22 mouse cellular contexts compared by ENCODE assay signal in genomic region chr3:55105372-55106023, GRCm38 (mm10). TPM values are rescaled to one million over a fixed set of nuclear protein-coding genes. Genes with fewer than 3 reads are reported as not detected.
DNase-seq lines count a peak whose midpoint lies in the region; ATAC-seq lines count a peak whose summit lies in the region.
"Had no signal": no experiment of that assay in that cellular context is flagged by ENCODE, and none has a peak within 500 bp of the region (broad histone marks: within the 10 kb centered on the region; RNA-seq: fewer than 3 reads in every experiment).

No protein-coding gene starts in this region.

- H3K36me3 ChIP-seq in heart, embryonic 12.5 days: no peaks in the 10 kb centered on the region
- no peaks in the 10 kb centered on the region for H3K36me3 ChIP-seq in intestine, embryonic 15.5 days
- H3K36me3 ChIP-seq in kidney, embryonic 14.5 days (ENCODE audit: control insufficient read depth, insufficient read depth, low read length): no peaks in the 10 kb centered on the region
- no peaks in the 10 kb centered on the region for H3K36me3 ChIP-seq in forebrain, embryonic 16.5 days (ENCODE audit: control insufficient read depth, insufficient read depth)
- H3K36me3 ChIP-seq: embryonic facial prominence, embryonic 12.5 days had no signal

- DNase-seq in heart, adult 8-10 months (ENCODE audit: low spot score): no peak
- DNase-seq in testis, postnatal 10 days (ENCODE audit: low spot score): peak; percentile 52
- no peak for DNase-seq in gastrocnemius, postnatal 25 days
- DNase-seq: cerebellum, adult 8-10 months; gastrocnemius, postnatal 10 days; heart, postnatal 36 days; liver; liver, postnatal 0 days; lung, postnatal 14 days; right cerebral cortex, postnatal 14 days; thymus, postnatal 4 days had no signal

- no peak overlapping the region for H3K4me3 ChIP-seq in heart, embryonic 12.5 days
- no peak overlapping the region for H3K4me3 ChIP-seq in intestine, embryonic 15.5 days (replicated peaks)
- H3K4me3 ChIP-seq in kidney, embryonic 14.5 days (ENCODE audit: low read length): no peak overlapping the region
- no peak overlapping the region for H3K4me3 ChIP-seq in forebrain, embryonic 16.5 days (replicated peaks; ENCODE audit: low read length)
- H3K4me3 ChIP-seq: embryonic facial prominence, embryonic 12.5 days; megakaryocyte, embryonic 14.5 days had no signal

- WGBS in heart, embryonic 12.5 days: 49% methylated on average over 14 of the region's 14 CpGs
- WGBS in intestine, embryonic 15.5 days: 70% methylated on average over 14 of the region's 14 CpGs
- WGBS in kidney, embryonic 14.5 days: 64% methylated on average over 14 of the region's 14 CpGs
- 88% methylated on average over 14 of the region's 14 CpGs for WGBS in forebrain, embryonic 16.5 days

- H3K9me3 ChIP-seq in heart, embryonic 12.5 days (replicated peaks): 0 out of 2 replicates have a peak, but pooled peaks cover 3% of the 10 kb centered on the region
- H3K9me3 ChIP-seq in intestine, embryonic 15.5 days: no peaks in the 10 kb centered on the region
- no peaks in the 10 kb centered on the region for H3K9me3 ChIP-seq in kidney, embryonic 14.5 days (ENCODE audit: control insufficient read depth, low read length)
- no peaks in the 10 kb centered on the region for H3K9me3 ChIP-seq in forebrain, embryonic 16.5 days (ENCODE audit: control insufficient read depth, low read length)
- H3K9me3 ChIP-seq: embryonic facial prominence, embryonic 12.5 days had no signal

- H3K9ac ChIP-seq in heart, embryonic 12.5 days: no peak overlapping the region
- no peak overlapping the region for H3K9ac ChIP-seq in intestine, embryonic 15.5 days
- H3K9ac ChIP-seq in kidney, embryonic 14.5 days (ENCODE audit: low read depth, low read length): no peak overlapping the region
- H3K9ac ChIP-seq in forebrain, embryonic 16.5 days (replicated peaks; ENCODE audit: low read depth, low read length): no peak overlapping the region
- H3K9ac ChIP-seq: embryonic facial prominence, embryonic 12.5 days; forebrain, postnatal 0 days; liver, postnatal 0 days had no signal

- no peak for ATAC-seq in heart, embryonic 12.5 days (ENCODE audit: insufficient number of reproducible peaks, low FRiP score)
- ATAC-seq in intestine, embryonic 15.5 days: peak; percentile 61
- 0 out of 2 replicates have a peak, but pooled peaks have one; percentile 43 for ATAC-seq in kidney, embryonic 14.5 days (ENCODE audit: low FRiP score, low TSS enrichment)
- no peak for ATAC-seq in forebrain, embryonic 16.5 days
- ATAC-seq: hindbrain, postnatal 0 days; liver, postnatal 0 days had no signal

- peaks cover 6% of the 10 kb centered on the region for H3K4me1 ChIP-seq in heart, embryonic 12.5 days (replicated peaks)
- H3K4me1 ChIP-seq in intestine, embryonic 15.5 days (replicated peaks): no peaks in the 10 kb centered on the region
- H3K4me1 ChIP-seq in kidney, embryonic 14.5 days (ENCODE audit: control insufficient read depth, insufficient read depth, low read length): no peaks in the 10 kb centered on the region
- H3K4me1 ChIP-seq in forebrain, embryonic 16.5 days (replicated peaks; ENCODE audit: control insufficient read depth, insufficient read depth, low read length): no peaks in the 10 kb centered on the region
- H3K4me1 ChIP-seq: embryonic facial prominence, embryonic 12.5 days; megakaryocyte, embryonic 14.5 days had no signal

- H3K27me3 ChIP-seq in heart, embryonic 12.5 days (replicated peaks): no peaks in the 10 kb centered on the region
- no peaks in the 10 kb centered on the region for H3K27me3 ChIP-seq in intestine, embryonic 15.5 days (replicated peaks)
- H3K27me3 ChIP-seq in kidney, embryonic 14.5 days (ENCODE audit: control insufficient read depth, insufficient read depth, low read length): no peaks in the 10 kb centered on the region
- no peaks in the 10 kb centered on the region for H3K27me3 ChIP-seq in forebrain, embryonic 16.5 days (replicated peaks; ENCODE audit: control insufficient read depth, insufficient read depth, low read length)
- H3K27me3 ChIP-seq: embryonic facial prominence, embryonic 12.5 days; megakaryocyte, embryonic 14.5 days had no signal

- no peak overlapping the region for H3K4me2 ChIP-seq in heart, embryonic 12.5 days
- H3K4me2 ChIP-seq in intestine, embryonic 15.5 days (replicated peaks): no peak overlapping the region
- H3K4me2 ChIP-seq in kidney, embryonic 14.5 days (replicated peaks; ENCODE audit: low read depth, low read length): no peak overlapping the region
- H3K4me2 ChIP-seq in forebrain, embryonic 16.5 days (ENCODE audit: low read length): no peak overlapping the region
- H3K4me2 ChIP-seq: embryonic facial prominence, embryonic 12.5 days had no signal

- peak overlapping the region; percentile 37; the same call in 1 of the 2 replicates for H3K27ac ChIP-seq in heart, embryonic 12.5 days (ENCODE audit: poor library complexity, severe bottlenecking)
- no peak overlapping the region for H3K27ac ChIP-seq in intestine, embryonic 15.5 days
- no peak overlapping the region for H3K27ac ChIP-seq in kidney, embryonic 14.5 days (ENCODE audit: low read depth, low read length)
- H3K27ac ChIP-seq in forebrain, embryonic 16.5 days (ENCODE audit: low read length): no peak overlapping the region
- H3K27ac ChIP-seq: embryonic facial prominence, embryonic 12.5 days; hindbrain, postnatal 0 days had no signal

RNA-seq across cellular contexts. Expression of gene Spg20, which starts 6.4 kb away (rescaled TPM):
- 49.0 and 49.1 TPM in 2 replicates for polyA plus RNA-seq in heart, embryonic 12.5 days (2016; fragmentation: Nextera tagmentation; extraction: Ambion mirVana)
- 10 to 100 TPM; 36.9 to 46.0 (median 43.0) TPM for total RNA-seq in heart, adult 8-10 months (2022)
- polyA plus RNA-seq in intestine, embryonic 15.5 days (2015; fragmentation: Nextera tagmentation; extraction: Ambion mirVana): 32.8 and 37.4 TPM in 2 replicates
- 33.4 and 49.6 TPM in 2 replicates for polyA plus RNA-seq in kidney, embryonic 14.5 days (2014; fragmentation: Nextera tagmentation; extraction: Ambion mirVana)
- 10 to 100 TPM; 24.8 to 28.6 TPM for total RNA-seq in gastrocnemius, postnatal 25 days (2021)
- 19.5 and 22.6 TPM in 2 replicates for polyA plus RNA-seq in forebrain, embryonic 16.5 days (2015; fragmentation: Nextera tagmentation; extraction: Ambion mirVana)

RNA-seq across cellular contexts. Expression of gene Ccdc169, which starts 31.6 kb away (rescaled TPM):
- polyA plus RNA-seq in heart, embryonic 12.5 days (2016; fragmentation: Nextera tagmentation; extraction: Ambion mirVana): 0.08 TPM in 1 of 2 replicates, not detected in the other
- total RNA-seq in heart, adult 8-10 months (2022): under 1 TPM in 2 of 4 experiments, not detected in 2; 0.08 to 0.09 TPM
- 0.05 TPM in 1 of 2 replicates, not detected in the other for polyA plus RNA-seq in intestine, embryonic 15.5 days (2015; fragmentation: Nextera tagmentation; extraction: Ambion mirVana)
- not detected in 2 replicates for polyA plus RNA-seq in kidney, embryonic 14.5 days (2014; fragmentation: Nextera tagmentation; extraction: Ambion mirVana)
- not detected for total RNA-seq in gastrocnemius, postnatal 25 days (2021)
- polyA plus RNA-seq in forebrain, embryonic 16.5 days (2015; fragmentation: Nextera tagmentation; extraction: Ambion mirVana): 0.19 and 0.30 TPM in 2 replicates
- total RNA-seq: forebrain, postnatal 0 days; heart, postnatal 36 days; hindbrain, postnatal 0 days had no signal
- polyA plus RNA-seq: hindbrain, postnatal 0 days; liver, postnatal 0 days; spleen, adult 2 months; stomach, embryonic 16.5 days had no signal

RNA-seq across cellular contexts. Expression of gene Ccna1, which starts 50.2 kb away (rescaled TPM):
- 1.3 and 2.0 TPM in 2 replicates for polyA plus RNA-seq in heart, embryonic 12.5 days (2016; fragmentation: Nextera tagmentation; extraction: Ambion mirVana)
- total RNA-seq in heart, adult 8-10 months (2022): not detected
- polyA plus RNA-seq in intestine, embryonic 15.5 days (2015; fragmentation: Nextera tagmentation; extraction: Ambion mirVana): 1.3 and 1.6 TPM in 2 replicates
- polyA plus RNA-seq in kidney, embryonic 14.5 days (2014; fragmentation: Nextera tagmentation; extraction: Ambion mirVana): 1.6 and 2.1 TPM in 2 replicates
- not detected for total RNA-seq in gastrocnemius, postnatal 25 days (2021)
- polyA plus RNA-seq in forebrain, embryonic 16.5 days (2015; fragmentation: Nextera tagmentation; extraction: Ambion mirVana): 2.1 and 2.3 TPM in 2 replicates
- total RNA-seq: heart, postnatal 36 days had no signal
- polyA plus RNA-seq: C2C12; liver, postnatal 0 days; spleen, adult 2 months had no signal

Comparison
In these comparisons a context has a peak if more than half of its experiments do, and no peak if none do; other contexts are left out.
1. ATAC-seq: peak in intestine, embryonic 15.5 days (single experiment) and kidney, embryonic 14.5 days (single experiment); none in heart, embryonic 12.5 days (single experiment) and forebrain, embryonic 16.5 days (single experiment).